ENCODE assay signal across 16 mouse cellular contexts in genomic region chrX:103519547-103519946, GRCm38 (mm10).
"Had no signal": no experiment of that assay in that cellular context is flagged by ENCODE, and none has a peak within 500 bp of the region (broad histone marks: within the 10 kb centered on the region; RNA-seq: fewer than 3 reads in every experiment).

No protein-coding gene starts in this region.

- H3K36me3 ChIP-seq: limb, embryonic 12.5 days; midbrain, embryonic 13.5 days; neural tube, embryonic 13.5 days had no signal

- H3K4me1 ChIP-seq: limb, embryonic 12.5 days; midbrain, embryonic 13.5 days; neural tube, embryonic 13.5 days had no signal

- H3K27ac ChIP-seq: limb, embryonic 12.5 days; midbrain, embryonic 13.5 days; neural tube, embryonic 13.5 days had no signal

- H3K4me3 ChIP-seq: limb, embryonic 12.5 days; midbrain, embryonic 13.5 days; neural tube, embryonic 13.5 days had no signal

- H3K4me2 ChIP-seq: limb, embryonic 12.5 days; liver, embryonic 11.5 days; midbrain, embryonic 13.5 days; neural tube, embryonic 13.5 days had no signal

- DNase-seq: kidney, adult 8-10 months; kidney, postnatal 36 days; layer of hippocampus, adult 9-11 months; layer of hippocampus, postnatal 36 days; liver, postnatal 0 days; lung, postnatal 36 days; retina, postnatal 1 day; right cerebral cortex, postnatal 4 days; spleen, adult 18-20 months; thymus, postnatal 36 days had no signal

- H3K27me3 ChIP-seq: limb, embryonic 12.5 days; midbrain, embryonic 13.5 days; neural tube, embryonic 13.5 days had no signal

- ATAC-seq: inflammation-experienced regulatory T-cells, adult 6 months; intestine, postnatal 0 days; liver, postnatal 0 days; midbrain, embryonic 13.5 days had no signal

- H3K9ac ChIP-seq: limb, embryonic 12.5 days; liver, postnatal 0 days; midbrain, embryonic 13.5 days; neural tube, embryonic 13.5 days had no signal

- H3K9me3 ChIP-seq: limb, embryonic 12.5 days; midbrain, embryonic 13.5 days; neural tube, embryonic 13.5 days had no signal
